Mouse (Mus musculus): ENCODE measurements at regions not wholly inside any gene's neighbourhood (a gene's known extent, or its start where the extent isn't known, plus 50 kb on each side); places are given as distances from the start of the nearest gene placed in this dataset.
A peak's percentile ranks its signal among the peaks of the same experiment; 100 is the strongest.

DNA sequence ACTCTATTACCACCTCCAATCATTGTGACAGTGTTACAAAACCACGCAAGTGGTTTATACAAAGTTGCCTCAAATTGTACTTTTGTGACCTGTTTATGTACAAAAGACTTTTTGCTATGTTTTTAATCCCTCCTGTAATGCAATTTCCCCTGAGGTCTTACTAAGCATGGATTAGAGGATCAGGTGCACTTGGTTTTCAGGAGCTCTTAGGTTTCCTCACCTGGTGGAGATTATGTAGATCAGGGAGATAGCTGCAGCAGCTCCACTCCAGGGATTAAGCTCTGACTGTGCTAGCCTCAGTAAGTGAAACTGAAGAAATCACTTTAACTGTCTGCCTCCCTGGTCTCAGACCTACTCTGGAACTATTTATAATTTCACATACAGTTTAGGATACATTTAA, 123.8 kb upstream of the Elmo1 start:
- Histone ChIP-seq H3K36me3 (no peaks in the 10 kb centered on the region), H3K4me3 (replicated peaks) (no peak overlapping the region), H3K27ac (no peak overlapping the region), H3K4me1 (replicated peaks) (no peaks in the 10 kb centered on the region), H3K4me2 (replicated peaks) (no peak overlapping the region), H3K27me3 (replicated peaks) (no peaks in the 10 kb centered on the region), H3K9me3 (no peaks in the 10 kb centered on the region), H3K9ac (no peak overlapping the region)
- ATAC-seq = no peak
- 92% methylated on average over 1 of the region's 1 CpGs for WGBS

DNA sequence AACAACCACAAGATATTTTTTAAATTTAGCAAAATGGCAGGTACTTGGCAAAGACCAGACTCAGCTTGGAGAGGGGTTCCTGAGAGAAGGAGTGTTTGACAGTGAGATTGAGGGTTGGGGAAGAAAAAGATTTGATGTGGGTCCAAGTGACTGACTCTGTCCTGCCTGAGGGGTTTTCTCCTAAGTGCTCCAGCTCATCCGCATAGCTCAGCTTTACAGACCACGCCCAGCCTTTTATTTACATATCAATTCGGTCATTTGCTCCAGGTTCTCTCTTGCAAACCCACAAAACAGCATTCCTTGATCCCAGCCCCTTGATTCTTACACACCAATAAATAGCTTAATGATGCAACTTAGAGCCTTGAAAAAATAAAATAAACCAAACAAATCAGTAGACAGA, 127.4 kb upstream of the Elmo1 start:
- no peaks in the 10 kb centered on the region for H3K27me3 ChIP-seq (replicated peaks)
- no peak overlapping the region for H3K4me3 ChIP-seq (replicated peaks)
- 63% methylated on average over 3 of the region's 3 CpGs for WGBS
- H3K9ac ChIP-seq = no peak overlapping the region
- H3K4me2 ChIP-seq (replicated peaks) = no peak overlapping the region
- no peaks in the 10 kb centered on the region for H3K4me1 ChIP-seq (replicated peaks)
- no peak for ATAC-seq
- H3K27ac ChIP-seq = no peak overlapping the region
- H3K9me3 ChIP-seq = no peaks in the 10 kb centered on the region
- no peaks in the 10 kb centered on the region for H3K36me3 ChIP-seq

- no peaks in the 10 kb centered on the region for H3K4me1 ChIP-seq (replicated peaks)
- no peak for ATAC-seq
- no peak overlapping the region for H3K4me3 ChIP-seq (replicated peaks)
- H3K27ac ChIP-seq = no peak overlapping the region
- H3K4me2 ChIP-seq (replicated peaks) = no peak overlapping the region
- 97% methylated on average over 6 of the region's 6 CpGs for WGBS
- H3K27me3 ChIP-seq (replicated peaks) = no peaks in the 10 kb centered on the region
- no peaks in the 10 kb centered on the region for H3K9me3 ChIP-seq
- no peaks in the 10 kb centered on the region for H3K36me3 ChIP-seq
- no peak overlapping the region for H3K9ac ChIP-seq
Observed at GRCm38 (mm10) chr13:19928761-19929160, 104.7 kb upstream of the Gpr141 start.

- Histone ChIP-seq H3K9ac (no peak overlapping the region), H3K9me3 (no peaks in the 10 kb centered on the region), H3K36me3 (no peaks in the 10 kb centered on the region), H3K4me2 (replicated peaks) (no peak overlapping the region), H3K27me3 (replicated peaks) (no peaks in the 10 kb centered on the region), H3K27ac (no peak overlapping the region), H3K4me1 (replicated peaks) (no peaks in the 10 kb centered on the region), H3K4me3 (replicated peaks) (no peak overlapping the region)
- 81% methylated on average over 3 of the region's 3 CpGs for WGBS
- ATAC-seq = no peak
Observed at GRCm38 (mm10) chr13:19927807-19928206, 103.8 kb upstream of the Gpr141 start.

DNA sequence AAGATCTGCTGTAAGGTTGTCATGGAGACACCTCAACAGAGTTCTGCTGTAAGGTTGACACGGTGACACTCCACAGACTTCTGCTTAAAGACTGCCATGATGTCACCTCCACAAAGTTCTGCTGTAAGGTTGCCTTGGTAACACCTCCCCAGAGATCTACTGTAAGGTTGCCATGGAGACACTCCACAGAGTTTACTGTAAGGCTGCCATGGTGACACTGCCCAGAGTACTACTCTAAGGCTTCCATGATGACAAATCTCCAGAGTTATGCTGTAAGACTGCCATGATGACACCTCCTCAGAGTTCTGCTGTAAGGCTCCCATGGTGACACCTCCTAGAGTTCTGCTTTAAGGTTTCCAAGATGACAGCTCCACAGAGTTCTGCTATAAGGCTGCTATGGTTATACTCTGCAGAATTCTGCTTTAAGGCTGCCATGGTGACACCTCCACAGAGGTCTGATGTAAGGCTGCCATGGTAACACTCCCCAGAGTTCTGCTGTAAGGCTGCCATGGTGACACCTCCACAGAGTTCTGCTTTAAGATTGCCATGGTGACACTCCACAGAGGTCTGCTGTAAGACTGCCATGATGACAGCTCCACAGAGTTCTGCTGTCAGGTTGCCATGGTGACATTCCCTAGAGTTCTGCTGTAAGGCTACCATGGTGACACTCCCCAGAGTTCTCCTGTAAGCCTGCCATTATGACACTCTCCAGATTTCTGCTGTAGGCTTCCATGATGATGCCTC, 97.2 kb upstream of the Gpr141 start:
- H3K27me3 ChIP-seq (replicated peaks) = no peaks in the 10 kb centered on the region
- ATAC-seq = no peak

DNA sequence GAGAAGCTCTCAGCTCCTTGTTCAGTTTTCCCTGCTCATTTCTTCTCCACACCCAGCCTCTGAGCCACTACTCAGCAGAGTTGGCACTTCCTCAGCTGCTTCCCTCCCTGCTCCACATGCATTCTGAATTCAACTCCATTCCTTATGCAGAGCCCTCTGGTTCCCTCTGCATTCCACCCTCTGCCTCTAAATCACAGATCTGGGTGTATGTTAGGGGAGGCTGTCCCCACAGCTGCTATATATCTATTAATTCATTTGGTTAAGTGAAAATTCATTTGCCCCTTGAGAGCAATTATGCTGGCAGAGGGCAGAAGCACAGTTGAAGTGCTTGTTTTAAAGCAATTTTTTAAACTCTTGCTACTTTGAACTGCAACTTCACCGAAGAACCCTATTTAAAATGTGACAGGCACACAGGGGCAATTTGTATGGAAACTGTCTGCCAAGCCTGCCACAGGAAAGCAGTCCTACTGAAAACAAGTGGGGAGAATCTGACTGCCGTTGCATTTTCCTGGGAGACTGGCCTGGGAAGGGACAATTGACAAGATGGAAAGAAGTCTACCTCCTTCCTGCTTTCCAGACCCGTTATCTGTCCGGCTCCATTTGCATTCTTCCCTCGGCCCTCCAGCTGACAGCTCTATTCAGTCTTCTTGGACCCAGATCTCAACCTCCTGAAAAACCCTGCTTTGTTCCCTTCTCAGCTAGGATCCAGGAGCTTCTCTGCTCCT, 88.0 kb upstream of the Gpr141 start:
- no peak overlapping the region for H3K9ac ChIP-seq
- no peaks in the 10 kb centered on the region for H3K9me3 ChIP-seq
- H3K4me1 ChIP-seq (replicated peaks) = no peaks in the 10 kb centered on the region
- no peaks in the 10 kb centered on the region for H3K36me3 ChIP-seq
- WGBS = 33% methylated on average over 5 of the region's 5 CpGs
- H3K4me3 ChIP-seq (replicated peaks) = no peak overlapping the region
- ATAC-seq = no peak
- no peak overlapping the region for H3K4me2 ChIP-seq (replicated peaks)
- H3K27me3 ChIP-seq (replicated peaks) = no peaks in the 10 kb centered on the region
- no peak overlapping the region for H3K27ac ChIP-seq

More for the DNA sequence above, 97.2 kb upstream of the Gpr141 start:
- Histone ChIP-seq H3K36me3 (no peaks in the 10 kb centered on the region), H3K4me1 (replicated peaks) (no peaks in the 10 kb centered on the region), H3K27ac (no peak overlapping the region), H3K4me2 (replicated peaks) (no peak overlapping the region), H3K9me3 (no peaks in the 10 kb centered on the region), H3K9ac (no peak overlapping the region), H3K4me3 (replicated peaks) (no peak overlapping the region)
- 81% methylated on average over 1 of the region's 1 CpGs for WGBS

- ATAC-seq = no peak
- H3K4me1 ChIP-seq (replicated peaks) = no peaks in the 10 kb centered on the region
Observed at GRCm38 (mm10) chr13:19902786-19903185, 78.7 kb upstream of the Gpr141 start.

DNA sequence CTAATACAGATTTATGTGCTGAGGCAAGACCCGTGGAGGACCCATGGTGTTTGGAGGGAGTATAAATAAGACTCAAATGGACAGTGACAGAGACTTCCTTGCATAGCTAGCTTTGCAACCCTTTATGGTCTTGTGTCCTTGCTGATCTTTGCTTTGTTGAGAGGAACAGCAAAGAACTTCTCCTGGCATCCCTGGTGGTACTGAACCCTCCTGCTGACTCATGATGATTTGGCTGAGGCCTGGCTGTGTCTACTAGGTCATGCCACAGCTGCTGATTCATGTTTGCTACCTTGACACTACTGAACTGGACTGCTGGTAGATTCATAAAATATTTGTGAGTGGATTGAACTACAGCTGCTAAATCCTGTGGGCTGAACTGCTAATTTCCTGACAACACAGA, 73.1 kb upstream of the Gpr141 start:
- H3K9ac ChIP-seq = no peak overlapping the region
- no peaks in the 10 kb centered on the region for H3K27me3 ChIP-seq (replicated peaks)
- H3K4me1 ChIP-seq (replicated peaks) = no peaks in the 10 kb centered on the region
- no peaks in the 10 kb centered on the region for H3K9me3 ChIP-seq
- no peak overlapping the region for H3K27ac ChIP-seq
- no peak overlapping the region for H3K4me3 ChIP-seq (replicated peaks)
- 60% methylated on average over 1 of the region's 1 CpGs for WGBS
- H3K4me2 ChIP-seq (replicated peaks) = no peak overlapping the region
- no peak for ATAC-seq
- H3K36me3 ChIP-seq = no peaks in the 10 kb centered on the region

More at GRCm38 (mm10) chr13:19902786-19903185, 78.7 kb upstream of the Gpr141 start:
- Histone ChIP-seq H3K4me3 (replicated peaks) (no peak overlapping the region), H3K27ac (no peak overlapping the region), H3K9ac (no peak overlapping the region), H3K9me3 (no peaks in the 10 kb centered on the region), H3K27me3 (replicated peaks) (no peaks in the 10 kb centered on the region), H3K36me3 (no peaks in the 10 kb centered on the region), H3K4me2 (replicated peaks) (no peak overlapping the region)
- 83% methylated on average over 4 of the region's 4 CpGs for WGBS

DNA sequence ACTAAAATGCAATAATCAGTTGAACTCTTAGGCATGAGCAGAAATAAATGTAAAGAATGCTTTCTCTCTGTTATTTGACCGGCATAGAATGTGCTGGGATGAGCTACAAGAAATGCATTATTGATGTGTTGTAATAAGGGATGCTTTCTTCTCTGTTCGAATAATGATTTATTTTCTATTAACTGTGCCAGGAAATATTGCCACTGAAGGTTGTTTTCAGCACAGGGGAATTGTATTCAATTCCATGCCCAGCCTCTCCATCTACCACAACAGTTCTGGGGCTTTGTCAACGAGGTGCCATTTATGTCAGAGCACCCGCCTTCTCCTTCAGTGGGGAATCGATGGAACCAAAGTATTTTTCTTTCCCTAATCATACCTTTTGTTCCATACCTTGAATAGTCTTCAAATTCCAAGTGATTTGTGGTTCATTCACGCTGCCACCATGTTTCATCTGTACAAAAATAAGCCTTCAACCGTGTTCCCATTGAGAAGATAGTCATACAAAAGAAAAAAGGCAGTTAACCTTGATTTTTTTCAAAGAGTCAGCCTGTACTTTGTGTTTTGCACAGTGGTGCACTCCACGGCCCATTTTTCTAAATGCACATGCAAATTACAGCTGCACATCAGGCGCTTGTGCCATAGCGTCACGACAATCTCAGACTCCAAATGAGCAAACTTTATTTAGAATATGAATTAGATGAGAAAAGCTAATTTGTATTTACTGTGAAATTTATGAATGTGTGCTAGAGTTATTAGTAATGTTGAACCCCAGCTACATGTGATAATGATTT, 65.1 kb upstream of the Gpr141 start:
- Histone ChIP-seq H3K27ac (no peak overlapping the region), H3K27me3 (replicated peaks) (no peaks in the 10 kb centered on the region), H3K36me3 (no peaks in the 10 kb centered on the region), H3K4me2 (replicated peaks) (no peak overlapping the region), H3K4me1 (replicated peaks) (no peaks in the 10 kb centered on the region), H3K9ac (no peak overlapping the region), H3K9me3 (no peaks in the 10 kb centered on the region), H3K4me3 (replicated peaks) (no peak overlapping the region)
- WGBS = 88% methylated on average over 11 of the region's 11 CpGs
- ATAC-seq = no peak

DNA sequence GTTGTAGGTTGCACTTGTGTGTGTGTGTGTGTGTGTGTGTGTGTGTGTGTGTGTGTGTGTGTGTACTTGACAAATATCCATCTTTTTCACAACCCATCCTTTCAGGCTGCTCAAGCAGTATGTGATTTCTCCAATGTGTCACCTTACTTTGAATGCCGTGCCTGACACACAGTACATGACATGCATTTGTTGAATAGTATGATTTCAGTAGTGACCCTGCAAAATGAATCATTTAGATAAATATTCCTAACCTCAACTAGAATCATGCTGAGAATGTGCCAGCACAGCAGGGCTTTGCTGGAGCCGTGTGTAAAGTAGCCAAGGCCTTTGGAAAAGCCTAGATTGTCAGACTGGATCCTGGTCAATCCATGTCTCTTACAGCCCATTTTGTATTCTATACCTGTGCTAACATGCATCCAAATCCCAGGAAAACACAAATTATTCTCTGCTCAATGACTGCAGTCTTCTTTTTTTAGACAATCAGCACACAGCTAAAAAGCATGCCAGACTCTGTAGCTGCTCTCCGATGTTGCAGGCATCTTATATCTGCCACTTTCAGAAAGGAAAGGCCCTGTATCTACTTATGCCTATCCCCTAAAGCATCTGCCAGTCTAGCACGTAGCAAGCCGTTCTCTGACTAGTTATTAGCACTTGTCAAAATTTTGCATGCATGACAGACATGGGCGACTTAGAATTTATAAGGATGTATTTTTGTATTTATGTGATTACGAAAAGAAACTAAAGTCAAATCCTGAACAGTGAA, 60.0 kb upstream of the Gpr141 start:
- H3K27me3 ChIP-seq (replicated peaks) = no peaks in the 10 kb centered on the region
- ATAC-seq = no peak
- no peaks in the 10 kb centered on the region for H3K9me3 ChIP-seq
- 87% methylated on average over 7 of the region's 7 CpGs for WGBS
- no peaks in the 10 kb centered on the region for H3K4me1 ChIP-seq (replicated peaks)
- H3K27ac ChIP-seq = no peak overlapping the region
- no peaks in the 10 kb centered on the region for H3K36me3 ChIP-seq
- H3K4me2 ChIP-seq (replicated peaks) = no peak overlapping the region
- no peak overlapping the region for H3K9ac ChIP-seq
- no peak overlapping the region for H3K4me3 ChIP-seq (replicated peaks)

DNA sequence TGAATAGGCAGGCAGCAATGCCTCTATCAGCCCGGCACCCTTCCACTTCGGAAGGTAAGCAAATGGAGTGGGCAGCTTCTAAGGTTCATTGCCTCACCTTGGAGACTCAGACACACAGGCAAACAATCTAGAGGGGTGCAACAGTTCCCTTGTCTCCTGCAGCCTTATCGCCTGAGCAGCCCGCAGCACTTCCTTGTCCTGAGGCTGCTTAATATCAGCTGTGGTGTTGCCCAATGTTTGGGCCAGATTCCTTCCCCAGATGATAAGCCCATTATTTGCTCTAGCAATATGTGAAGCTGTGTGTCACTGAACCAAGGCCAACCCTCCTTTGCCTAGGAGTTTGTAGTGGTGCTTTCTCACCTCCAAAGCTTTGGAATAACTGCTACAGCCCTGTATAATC, 58.8 kb upstream of the Gpr141 start:
- Histone ChIP-seq H3K27me3 (replicated peaks) (no peaks in the 10 kb centered on the region), H3K9me3 (no peaks in the 10 kb centered on the region), H3K9ac (no peak overlapping the region), H3K27ac (no peak overlapping the region), H3K4me2 (replicated peaks) (no peak overlapping the region), H3K4me1 (replicated peaks) (no peaks in the 10 kb centered on the region), H3K36me3 (no peaks in the 10 kb centered on the region), H3K4me3 (replicated peaks) (no peak overlapping the region)
- ATAC-seq = peak; percentile 82
- WGBS = 56% methylated on average over 4 of the region's 4 CpGs

DNA sequence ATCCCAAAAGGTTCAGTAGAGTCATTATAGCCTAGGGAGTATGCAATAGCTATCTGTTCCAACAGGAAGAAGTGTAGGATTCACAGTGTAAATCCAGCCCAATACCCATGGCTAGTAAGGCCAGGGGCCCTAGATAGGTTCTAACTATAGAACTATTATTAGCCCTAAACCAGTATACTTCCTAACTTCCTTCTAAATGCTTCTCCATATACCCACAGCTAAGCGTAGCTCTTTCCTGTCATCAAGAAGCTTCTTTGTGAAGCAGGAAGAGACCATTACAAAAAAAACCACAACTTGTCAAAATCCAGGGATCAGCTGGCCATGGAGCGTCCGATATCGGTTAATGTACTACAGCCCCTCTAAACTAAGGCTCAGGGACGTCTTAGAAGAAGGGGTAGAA, 57.7 kb upstream of the Gpr141 start:
- no peaks in the 10 kb centered on the region for H3K9me3 ChIP-seq
- H3K4me3 ChIP-seq (replicated peaks) = no peak overlapping the region
- no peak overlapping the region for H3K9ac ChIP-seq
- no peak for ATAC-seq
- WGBS = 82% methylated on average over 5 of the region's 5 CpGs
- H3K27me3 ChIP-seq (replicated peaks) = no peaks in the 10 kb centered on the region
- H3K27ac ChIP-seq = no peak overlapping the region
- no peak overlapping the region for H3K4me2 ChIP-seq (replicated peaks)
- H3K36me3 ChIP-seq = no peaks in the 10 kb centered on the region
- H3K4me1 ChIP-seq (replicated peaks) = no peaks in the 10 kb centered on the region

Data from intestine, embryonic 15.5 days (tissue).